Mouse (Mus musculus): Measurements from ENCODE around the gene Ptprb. TPM values are rescaled to one million over a fixed set of nuclear protein-coding genes. Genes with fewer than 3 reads are reported as not detected.

The Ptprb gene
- polyA plus RNA-seq (2021; fragmentation: Nextera tagmentation), result 3.4 and 3.9 TPM in 2 replicates
- long read RNA-seq, experiment 1, full-length matches to known transcripts, result 7 of 10 reads
- long read RNA-seq, experiment 1, partial matches to known transcripts, result 2 of 10 reads
- long read RNA-seq, experiment 1, other reads (novel, unspliced or antisense), result 1 of 10 reads
- long read RNA-seq, experiment 2, partial matches to known transcripts, result 7 of 9 reads
- long read RNA-seq, experiment 2, other reads (novel, unspliced or antisense), result 2 of 9 reads

GRCm38 (mm10) chr10:116275280-116275679, at the start of gene Ptprb:
Ptprb (plus strand) TSS chr10:116275523.

Other genes with a start within 250 kb of the Ptprb start
- not detected in 2 replicates for gene 4933416C03Rik, start 161.6 kb upstream of the Ptprb start, polyA plus RNA-seq (2021; fragmentation: Nextera tagmentation)
- 24.8 and 27.5 TPM in 2 replicates for gene Kcnmb4, start 198.4 kb downstream of the Ptprb start, polyA plus RNA-seq (2021; fragmentation: Nextera tagmentation)

Data from left cerebral cortex, adult 6 months (tissue).